Mouse (Mus musculus) heart, embryonic 15.5 days (tissue): ENCODE results near the gene Ptpn22. TPM values are rescaled to one million over a fixed set of nuclear protein-coding genes. Genes with fewer than 3 reads are reported as not detected.
"Not testable (repeated sequence)": the region's sequence is repeated elsewhere in the genome, so short reads cannot be mapped to it uniquely, and the experiment has no call there.

Source experiments
- ATAC-seq: fragments of 200-750 bp; cut with Nextera tagmentation; replicated peaks from 2 replicates; pipeline ENCODE4 v1.8.0; 2017; ENCODE audit warnings: low read depth, moderate TSS enrichment; ENCODE audit not compliant: insufficient number of reproducible peaks, insufficient read depth, low FRiP score
- H3K27ac ChIP-seq: fragments of 300-500 bp; sonication (generic); 2 replicates; pipeline ENCODE4 v1.5.1; 2015; ENCODE audit warnings: mild to moderate bottlenecking, inconsistent platforms
- H3K27me3 ChIP-seq: fragments of 300-500 bp; sonication (generic); 2 replicates; pipeline ENCODE4 v1.6.1; 2015; ENCODE audit warnings: inconsistent platforms
- H3K36me3 ChIP-seq: fragments of 300-500 bp; sonication (generic); 2 replicates; pipeline ENCODE4 v1.6.1; 2015; ENCODE audit warnings: mild to moderate bottlenecking, inconsistent platforms
- H3K4me1 ChIP-seq: fragments of 300-500 bp; sonication (generic); replicated peaks from 2 replicates; pipeline ENCODE4 v1.6.1; 2015; ENCODE audit warnings: inconsistent platforms
- H3K4me2 ChIP-seq: fragments of 300-500 bp; sonication (generic); 2 replicates; pipeline ENCODE4 v1.6.1; 2015; ENCODE audit warnings: inconsistent platforms, mild to moderate bottlenecking, moderate library complexity
- H3K4me3 ChIP-seq: fragments of 300-500 bp; sonication (generic); 2 replicates; pipeline ENCODE4 v1.5.1; 2015; ENCODE audit warnings: mild to moderate bottlenecking, inconsistent platforms
- H3K9ac ChIP-seq: fragments of 300-500 bp; sonication (generic); 2 replicates; pipeline ENCODE4 v1.6.1; 2015; ENCODE audit warnings: mild to moderate bottlenecking, inconsistent platforms
- H3K9me3 ChIP-seq: fragments of 300-500 bp; sonication (generic); replicated peaks from 2 replicates; pipeline ENCODE4 v1.6.1; 2016; ENCODE audit warnings: inconsistent platforms
- WGBS: fragments of 180-500 bp; shearing (Covaris S2); methylation state at CpG from one replicate; pipeline ENCODE4 v1.1.7; 2015; ENCODE audit warnings: mixed read lengths; 5-methylcytosine and 5-hydroxymethylcytosine counted together
- polyA plus RNA-seq: library from polyadenylated mRNA; unstranded; fragments of >200 nt; fragmentation: Nextera tagmentation; extraction: Ambion mirVana; gene quantifications from 2 replicates; pipeline ENCODE4 v1.2.1, GENCODE M21; 2015

Ptpn22 gene
- 0.93 and 3.4 TPM in 2 replicates for polyA plus RNA-seq

- no peak for ATAC-seq
- no peaks in the 10 kb centered on the region for H3K27me3 ChIP-seq
- peak within 1 kb of the TSS; percentile 24; the same call in 1 of the 2 replicates for H3K27ac ChIP-seq
- H3K4me1 ChIP-seq: peaks cover 14% of the 10 kb centered on the region; the same call in 1 of the 2 replicates
- peak within 1 kb of the TSS; percentile 18; the same call in 1 of the 2 replicates for H3K4me2 ChIP-seq
- WGBS: 68% methylated on average over 12 of the region's 12 CpGs
- no peak within 1 kb of the TSS for H3K9ac ChIP-seq
- H3K4me3 ChIP-seq: peak within 1 kb of the TSS; percentile 9
- H3K36me3 ChIP-seq: no peaks in the 10 kb centered on the region
- H3K9me3 ChIP-seq: no peaks in the 10 kb centered on the region
These were observed at the start of gene Ptpn22 for GRCm38 (mm10) chr3:103858881-103859801. TSS of gene Ptpn22 (plus strand) at chr3:103859795.

- under 1% methylated on average over 14 of the region's 14 CpGs for WGBS
- Histone ChIP-seq H3K4me2 (peak overlapping the region; percentile 71), H3K9me3 (no peaks in the 10 kb centered on the region), H3K27me3 (no peaks in the 10 kb centered on the region), H3K9ac (peak overlapping the region; percentile 84), H3K27ac (peak overlapping the region; percentile 94), H3K4me3 (peak overlapping the region; percentile 84), H3K36me3 (peaks cover 21% of the 10 kb centered on the region), H3K4me1 (peaks cover 18% of the 10 kb centered on the region)
- peak; percentile 28 for ATAC-seq
These were observed 49.8 kb upstream of the Ptpn22 start for GRCm38 (mm10) chr3:103809799-103810150.

- H3K4me2 ChIP-seq: no peak overlapping the region
- H3K27ac ChIP-seq: no peak overlapping the region
- H3K9ac ChIP-seq: no peak overlapping the region
- no peaks in the 10 kb centered on the region for H3K27me3 ChIP-seq
- ATAC-seq: no peak
- H3K4me1 ChIP-seq: peaks cover 18% of the 10 kb centered on the region
- H3K9me3 ChIP-seq: no peaks in the 10 kb centered on the region
- H3K4me3 ChIP-seq: no peak overlapping the region
- 84% methylated on average over 6 of the region's 6 CpGs for whole genome bisulfite sequencing
- H3K36me3 ChIP-seq: peaks cover 26% of the 10 kb centered on the region
These were observed 48.6 kb upstream of the Ptpn22 start for GRCm38 (mm10) chr3:103810967-103811366.

- no peak overlapping the region for H3K4me2 ChIP-seq
- no peak for ATAC-seq
- H3K27ac ChIP-seq: no peak overlapping the region
- no peak overlapping the region for H3K4me3 ChIP-seq
- no peaks in the 10 kb centered on the region for H3K27me3 ChIP-seq
- no peak overlapping the region for H3K9ac ChIP-seq
- no peaks in the 10 kb centered on the region for H3K9me3 ChIP-seq
- H3K4me1 ChIP-seq: peaks cover 8% of the 10 kb centered on the region
- peaks cover 4% of the 10 kb centered on the region; the same call in 1 of the 2 replicates for H3K36me3 ChIP-seq
These were observed 32.0 kb upstream of the Ptpn22 start for GRCm38 (mm10) chr3:103827548-103827947.

- ATAC-seq: no peak
- no peak overlapping the region for H3K4me2 ChIP-seq
- WGBS: 80% methylated on average over 3 of the region's 3 CpGs
- no peaks in the 10 kb centered on the region for H3K27me3 ChIP-seq
- H3K9ac ChIP-seq: no peak overlapping the region
- H3K36me3 ChIP-seq: no peaks in the 10 kb centered on the region
- no peaks in the 10 kb centered on the region for H3K9me3 ChIP-seq
- no peak overlapping the region for H3K27ac ChIP-seq
- no peak overlapping the region for H3K4me3 ChIP-seq
- peaks cover 10% of the 10 kb centered on the region for H3K4me1 ChIP-seq
These were observed 30.6 kb upstream of the Ptpn22 start for GRCm38 (mm10) chr3:103829036-103829435.

- not testable (repeated sequence) for H3K4me3 ChIP-seq, H3K27me3 ChIP-seq, H3K36me3 ChIP-seq, ATAC-seq, H3K9ac ChIP-seq, H3K9me3 ChIP-seq, H3K4me2 ChIP-seq
- Histone ChIP-seq H3K27ac (peak overlapping the region; percentile 17; the same call in 1 of the 2 replicates), H3K4me1 (peaks cover 10% of the 10 kb centered on the region)
- 64% methylated on average over 1 of the region's 1 CpGs for WGBS
These were observed 28.9 kb upstream of the Ptpn22 start for GRCm38 (mm10) chr3:103830681-103831080.

GRCm38 (mm10) chr3:103831146-103831545 is 28.4 kb upstream of the Ptpn22 start:
- H3K9me3 ChIP-seq: no peaks in the 10 kb centered on the region
- peak overlapping the region; percentile 17; the same call in 1 of the 2 replicates for H3K27ac ChIP-seq
- no peaks in the 10 kb centered on the region for H3K36me3 ChIP-seq
- 39% methylated on average over 7 of the region's 7 CpGs for WGBS
- H3K9ac ChIP-seq: no peak overlapping the region
- no peak overlapping the region for H3K4me2 ChIP-seq
- H3K4me1 ChIP-seq: peaks cover 10% of the 10 kb centered on the region
- no peak overlapping the region for H3K4me3 ChIP-seq
- ATAC-seq: no peak
- no peaks in the 10 kb centered on the region for H3K27me3 ChIP-seq

GRCm38 (mm10) chr3:103832426-103832825 is 27.2 kb upstream of the Ptpn22 start, which contains the start of gene Bcl2l15:
TSS of gene Bcl2l15 (plus strand) at chr3:103832601.
- H3K36me3 ChIP-seq: no peaks in the 10 kb centered on the region
- ATAC-seq: no peak
- no peak within 1 kb of the TSS for H3K9ac ChIP-seq
- H3K9me3 ChIP-seq: no peaks in the 10 kb centered on the region
- peaks cover 10% of the 10 kb centered on the region for H3K4me1 ChIP-seq
- peak within 1 kb of the TSS; percentile 17; the same call in 1 of the 2 replicates for H3K27ac ChIP-seq
- no peaks in the 10 kb centered on the region for H3K27me3 ChIP-seq
- no peak within 1 kb of the TSS for H3K4me3 ChIP-seq
- no peak within 1 kb of the TSS for H3K4me2 ChIP-seq

GRCm38 (mm10) chr3:103834001-103834400 is 25.6 kb upstream of the Ptpn22 start:
- H3K27me3 ChIP-seq: no peaks in the 10 kb centered on the region
- H3K4me3 ChIP-seq: no peak overlapping the region
- WGBS: 86% methylated on average over 2 of the region's 2 CpGs
- H3K36me3 ChIP-seq: no peaks in the 10 kb centered on the region
- H3K27ac ChIP-seq: no peak overlapping the region
- H3K9ac ChIP-seq: no peak overlapping the region
- H3K4me2 ChIP-seq: no peak overlapping the region
- no peaks in the 10 kb centered on the region for H3K9me3 ChIP-seq
- no peak for ATAC-seq
- H3K4me1 ChIP-seq: peaks cover 10% of the 10 kb centered on the region

GRCm38 (mm10) chr3:103835272-103835950 is 24.2 kb upstream of the Ptpn22 start:
- ATAC-seq: no peak
- Histone ChIP-seq H3K4me1 (peaks cover 10% of the 10 kb centered on the region), H3K36me3 (no peaks in the 10 kb centered on the region), H3K9me3 (no peaks in the 10 kb centered on the region), H3K27ac (no peak overlapping the region), H3K4me3 (no peak overlapping the region), H3K4me2 (no peak overlapping the region), H3K27me3 (no peaks in the 10 kb centered on the region), H3K9ac (no peak overlapping the region)
- WGBS: 75% methylated on average over 6 of the region's 6 CpGs

GRCm38 (mm10) chr3:103835951-103836310 is 23.7 kb upstream of the Ptpn22 start:
- 73% methylated on average over 10 of the region's 10 CpGs for WGBS
- H3K36me3 ChIP-seq: no peaks in the 10 kb centered on the region
- H3K4me3 ChIP-seq: no peak overlapping the region
- peaks cover 10% of the 10 kb centered on the region for H3K4me1 ChIP-seq
- H3K27ac ChIP-seq: no peak overlapping the region
- no peaks in the 10 kb centered on the region for H3K9me3 ChIP-seq
- no peaks in the 10 kb centered on the region for H3K27me3 ChIP-seq
- no peak overlapping the region for H3K4me2 ChIP-seq
- no peak for ATAC-seq
- no peak overlapping the region for H3K9ac ChIP-seq
